Mouse (Mus musculus) thymus, postnatal 25 days (tissue): ENCODE measurements around the gene Lhfpl5.
A peak's percentile ranks its signal among the peaks of the same experiment; 100 is the strongest.
"Not testable (repeated sequence)": the region's sequence is repeated elsewhere in the genome, so short reads cannot be mapped to it uniquely, and the experiment has no call there.

Source experiments
- DNase-seq: peaks from one replicate; pipeline ENCODE4 v3.0.0; 2022

The Lhfpl5 gene

DNA sequence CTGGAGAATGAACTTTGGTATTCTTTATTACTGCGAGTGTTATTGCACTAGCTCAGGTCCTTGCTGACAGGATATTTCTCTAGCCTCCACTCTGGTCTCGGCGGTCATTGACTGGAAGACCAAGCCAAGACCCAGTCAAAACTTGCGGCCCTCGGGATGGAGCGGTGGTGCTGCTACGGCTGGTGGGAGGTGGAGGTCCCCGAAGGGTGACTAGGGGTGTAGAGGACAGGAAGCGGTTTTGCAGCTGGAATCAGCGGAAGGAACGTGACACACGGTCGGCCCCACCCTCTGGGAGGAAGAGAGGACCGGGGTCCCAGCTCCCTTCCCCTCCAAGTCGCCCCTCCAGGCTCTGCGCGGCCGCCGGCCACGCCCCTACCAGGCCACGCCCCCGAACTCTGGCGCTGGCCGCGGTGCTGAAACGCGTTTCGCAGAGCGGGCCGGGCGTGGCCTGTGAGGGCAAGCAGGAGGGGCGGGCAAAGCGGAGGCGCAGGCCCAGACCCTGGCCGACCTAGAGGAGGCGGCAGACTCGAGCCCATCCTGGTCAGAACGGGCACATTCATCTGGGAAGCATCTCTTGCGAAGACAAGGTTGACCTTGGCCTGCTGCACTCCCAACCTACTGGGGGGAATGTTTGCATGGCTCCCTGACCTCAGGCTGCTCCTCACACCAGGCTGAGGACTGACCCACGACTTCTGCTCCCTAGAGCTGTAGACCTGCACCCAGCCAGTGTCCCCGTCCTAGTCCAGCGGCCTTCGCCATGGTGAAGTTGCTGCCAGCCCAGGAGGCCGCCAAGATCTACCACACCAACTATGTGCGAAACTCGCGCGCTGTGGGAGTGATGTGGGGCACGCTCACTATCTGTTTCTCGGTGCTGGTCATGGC is at the start of gene Lhfpl5:
TSS of gene Lhfpl5 (plus strand) at position 398 of the 882 bp plus-strand sequence.
- DNase-seq: peak; percentile 67

DNA sequence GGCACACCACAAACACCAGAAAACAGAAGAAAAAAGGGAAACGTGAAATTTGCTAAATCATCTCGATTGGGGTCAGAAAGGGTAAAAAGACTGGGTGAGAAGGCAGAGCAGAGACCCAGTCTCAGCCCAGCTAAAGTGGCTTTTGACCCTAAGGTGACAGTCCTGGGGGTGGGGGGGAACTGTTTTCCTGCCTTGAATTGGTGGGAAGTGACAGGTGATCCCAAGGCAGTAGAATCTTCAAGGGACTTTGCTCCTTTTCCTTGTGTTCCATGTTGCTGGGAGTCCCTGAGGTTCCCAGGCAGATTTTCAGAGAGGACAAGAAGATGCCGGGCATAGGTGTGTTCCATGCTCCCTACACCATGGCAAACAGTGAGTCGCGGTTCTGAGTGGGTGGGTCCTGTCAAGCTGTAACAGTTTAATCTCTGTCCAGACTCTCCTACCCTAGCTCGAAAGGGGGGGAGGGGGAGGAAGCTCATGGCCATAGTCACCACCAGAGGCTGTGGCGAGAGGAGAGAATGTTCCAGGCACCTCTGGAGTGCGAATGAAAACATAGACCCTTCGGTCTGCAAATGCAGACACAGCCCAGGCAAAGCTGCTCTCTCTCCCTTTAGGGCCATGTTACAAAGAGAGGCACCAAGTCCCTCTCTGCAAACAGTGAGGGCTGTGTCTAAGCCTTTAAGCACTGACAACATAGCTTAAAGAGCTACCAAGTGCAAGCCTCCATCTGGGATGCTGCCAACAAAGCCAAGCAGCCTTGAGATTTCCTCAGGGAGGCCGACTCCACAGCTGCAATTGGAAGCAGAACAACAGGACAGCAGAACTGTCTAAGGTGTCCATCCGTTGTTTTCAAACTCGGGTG is 48.0 kb upstream of the Lhfpl5 start:
- no peak for DNase-seq

DNA sequence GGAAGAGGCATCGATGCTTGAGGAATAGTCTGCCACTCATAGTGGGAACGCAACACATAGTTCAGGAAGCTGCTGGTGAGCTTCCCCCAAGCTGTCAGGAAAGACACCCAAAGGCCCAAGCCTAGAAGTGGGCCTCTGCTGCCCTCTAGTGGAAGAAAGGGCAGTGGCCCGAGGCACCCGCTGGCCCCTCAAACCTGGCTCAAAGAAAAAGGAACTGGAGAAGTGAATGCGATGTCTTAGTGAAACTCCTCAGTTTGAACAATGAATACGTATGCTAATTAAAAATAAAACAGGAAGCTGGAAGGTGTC is 47.4 kb upstream of the Lhfpl5 start:
- DNase-seq: peak; percentile 91

GRCm38 (mm10) chr17:28529116-28529515 is 46.3 kb upstream of the Lhfpl5 start:
- DNase-seq: no peak

GRCm38 (mm10) chr17:28530506-28530905 is 44.9 kb upstream of the Lhfpl5 start, which contains the start of gene Armc12:
TSS of gene Armc12 (plus strand) at chr17:28530806.
- DNase-seq: no peak

GRCm38 (mm10) chr17:28531946-28532345 is 43.5 kb upstream of the Lhfpl5 start:
- DNase-seq: no peak

- no peak for DNase-seq
Observed at GRCm38 (mm10) chr17:28532557-28532956, 42.9 kb upstream of the Lhfpl5 start.

GRCm38 (mm10) chr17:28533327-28533726 is 42.1 kb upstream of the Lhfpl5 start:
- no peak for DNase-seq

- no peak for DNase-seq
Observed at GRCm38 (mm10) chr17:28537881-28538280, 37.6 kb upstream of the Lhfpl5 start.

- DNase-seq: peak; percentile 21
Observed at GRCm38 (mm10) chr17:28546925-28547324, 28.5 kb upstream of the Lhfpl5 start.

DNA sequence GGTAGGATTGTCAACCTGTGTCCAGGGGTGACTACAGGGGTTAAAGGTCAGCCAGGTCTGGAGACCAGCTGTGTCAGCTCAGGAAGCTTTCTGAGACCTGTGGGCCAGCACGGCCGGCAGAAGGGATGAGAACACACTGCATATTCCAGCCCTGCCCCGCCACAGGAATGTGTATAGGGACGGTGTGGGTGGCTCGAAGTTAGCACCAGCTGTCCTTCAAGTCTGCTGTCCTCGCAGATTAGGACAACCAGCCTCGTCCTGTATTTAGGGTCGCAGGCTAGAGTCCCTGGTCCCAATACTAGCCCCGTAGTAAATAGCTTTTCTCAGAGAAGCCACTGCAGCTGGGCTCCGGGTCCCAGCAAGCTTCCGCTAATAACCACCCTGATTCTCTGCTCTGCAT is 26.9 kb upstream of the Lhfpl5 start:
- no peak for DNase-seq

- no peak for DNase-seq
Observed at GRCm38 (mm10) chr17:28549111-28549510, 26.3 kb upstream of the Lhfpl5 start, which contains the start of gene Clpsl2. TSS of gene Clpsl2 (plus strand) at chr17:28549411.

DNA sequence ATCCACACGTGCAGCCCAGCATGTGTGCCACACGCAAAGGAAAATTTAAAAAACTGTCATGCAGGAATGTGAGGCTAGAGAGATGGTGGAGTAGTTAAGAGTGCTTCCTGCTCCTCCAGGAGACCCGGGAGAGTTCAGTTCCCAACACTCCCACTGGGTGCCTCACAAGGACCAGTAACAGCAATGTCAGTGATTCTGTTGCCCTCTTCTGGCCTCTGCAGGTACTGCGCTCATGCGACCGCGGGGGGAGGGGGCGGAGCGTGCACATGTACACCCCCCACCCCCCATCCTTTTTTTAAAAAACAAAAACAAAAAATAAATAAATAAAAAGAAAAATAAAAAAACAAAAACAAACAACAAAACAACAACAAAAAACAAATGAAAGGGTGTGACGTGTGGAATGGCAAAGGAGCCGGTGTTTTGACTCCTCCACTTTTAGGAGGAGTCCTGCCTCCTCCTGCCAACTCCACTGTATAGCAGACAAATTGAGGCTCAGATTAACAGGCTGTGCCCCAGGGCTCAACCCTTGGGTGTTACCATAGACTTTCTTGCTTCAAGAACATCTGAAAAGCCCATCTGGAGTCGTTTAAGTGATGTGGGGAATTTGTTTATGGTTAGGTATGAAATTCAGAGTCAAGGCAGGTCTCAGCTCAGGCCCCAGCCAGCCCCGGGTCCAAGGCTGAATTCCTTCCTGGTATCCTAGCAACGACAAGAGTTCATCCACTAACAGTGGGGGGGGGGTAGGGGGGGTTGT is 22.2 kb upstream of the Lhfpl5 start:
- DNase-seq: peak; percentile 80

DNA sequence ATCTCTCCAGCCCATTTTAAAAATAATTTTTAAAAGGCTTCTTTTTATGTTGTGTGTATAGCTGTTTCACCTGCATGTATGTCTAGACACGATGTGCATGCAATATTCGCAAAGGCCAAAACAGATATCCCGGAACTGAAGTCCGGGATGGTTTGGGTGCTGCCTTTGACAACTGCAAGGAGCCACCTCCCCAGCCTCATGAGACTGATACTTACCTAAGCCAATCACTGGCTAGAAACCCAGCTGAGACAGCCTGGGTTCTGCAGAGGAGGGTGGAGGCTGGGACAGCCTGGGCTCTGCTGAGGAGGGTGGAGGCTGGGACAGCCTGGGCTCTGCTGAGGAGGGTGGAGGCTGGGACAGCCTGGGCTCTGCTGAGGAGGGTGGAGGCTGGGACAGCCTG is 21.4 kb upstream of the Lhfpl5 start:
- DNase-seq: not testable (repeated sequence)

DNA sequence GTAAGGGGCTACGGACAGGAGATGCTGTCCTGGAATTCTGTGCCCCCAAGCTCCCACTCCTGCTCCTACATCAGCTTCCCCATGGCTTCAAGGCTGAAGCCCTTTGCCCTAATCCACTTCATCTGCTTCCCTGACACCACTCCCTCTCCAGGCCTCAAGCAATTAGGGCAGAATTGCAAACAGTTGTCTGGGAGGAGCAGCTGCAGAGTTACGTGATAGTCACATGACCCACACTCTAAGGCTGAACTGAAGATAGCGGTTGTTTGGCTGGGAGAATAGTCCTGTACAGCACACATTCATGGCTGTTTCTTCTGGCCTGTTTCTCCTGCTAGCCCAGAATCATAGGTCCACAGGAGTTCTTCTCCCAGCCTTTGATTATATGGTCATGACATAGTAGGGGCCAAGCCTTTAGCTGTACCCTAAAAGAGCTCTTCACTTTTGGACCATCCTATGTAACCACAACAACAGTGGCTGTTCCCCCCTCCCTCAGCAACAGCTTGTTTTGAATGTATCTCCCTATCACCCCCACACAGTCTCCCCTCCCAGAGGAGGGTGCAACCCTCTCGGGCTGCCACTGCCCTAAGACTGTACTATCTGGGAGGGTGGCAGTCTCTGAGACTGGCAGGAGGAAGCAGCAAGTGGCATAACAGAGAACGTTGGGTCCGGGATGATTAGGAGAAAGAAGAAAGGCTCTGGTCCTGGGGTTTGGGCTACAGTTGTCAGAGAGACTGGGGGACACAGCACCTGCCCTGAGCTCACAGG is 18.6 kb upstream of the Lhfpl5 start:
- no peak for DNase-seq

GRCm38 (mm10) chr17:28557772-28558171 is 17.7 kb upstream of the Lhfpl5 start:
- no peak for DNase-seq

DNA sequence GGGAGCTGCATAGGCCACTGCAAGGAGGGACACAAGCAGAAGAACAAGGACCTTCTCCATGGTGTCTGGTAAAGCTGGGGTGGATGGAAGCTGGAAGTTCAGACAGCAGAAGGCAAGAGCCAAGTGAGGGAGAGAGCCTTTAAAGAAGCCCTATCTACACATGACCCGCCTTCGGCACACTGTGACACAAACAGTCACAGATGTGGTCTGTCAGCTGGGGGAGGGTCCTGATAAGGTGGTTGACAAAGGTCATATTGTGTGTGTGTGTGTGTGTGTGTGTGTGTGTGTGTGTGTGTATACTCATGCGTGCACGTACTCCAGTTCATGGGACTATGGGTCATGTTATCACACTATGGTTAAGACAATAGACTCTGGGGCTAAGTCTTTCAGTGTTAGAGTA is 14.8 kb upstream of the Lhfpl5 start, which contains the start of gene Clps:
TSS of gene Clps (minus strand) at position 169 of the 400 bp plus-strand sequence.
- no peak for DNase-seq

DNA sequence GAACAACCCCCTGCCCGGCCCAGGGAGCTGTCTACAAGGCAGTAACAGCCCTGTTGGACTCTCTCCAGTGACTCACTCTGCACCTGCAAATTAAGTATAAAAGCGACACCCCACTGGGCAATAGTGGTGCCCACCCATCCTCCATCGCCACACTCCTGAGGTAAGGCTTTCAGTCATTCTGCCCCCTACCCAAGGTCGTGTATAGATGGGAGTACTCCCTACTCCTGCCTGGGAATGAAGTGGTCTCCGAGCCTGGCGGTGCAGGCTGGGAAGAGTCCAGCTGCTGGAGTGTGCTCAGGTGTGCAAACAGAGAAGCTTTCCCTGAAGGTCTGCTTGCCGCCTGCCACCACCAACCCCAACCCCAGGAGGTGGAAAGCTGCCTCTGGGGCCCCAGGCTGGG is 13.8 kb upstream of the Lhfpl5 start:
- DNase-seq: no peak

DNA sequence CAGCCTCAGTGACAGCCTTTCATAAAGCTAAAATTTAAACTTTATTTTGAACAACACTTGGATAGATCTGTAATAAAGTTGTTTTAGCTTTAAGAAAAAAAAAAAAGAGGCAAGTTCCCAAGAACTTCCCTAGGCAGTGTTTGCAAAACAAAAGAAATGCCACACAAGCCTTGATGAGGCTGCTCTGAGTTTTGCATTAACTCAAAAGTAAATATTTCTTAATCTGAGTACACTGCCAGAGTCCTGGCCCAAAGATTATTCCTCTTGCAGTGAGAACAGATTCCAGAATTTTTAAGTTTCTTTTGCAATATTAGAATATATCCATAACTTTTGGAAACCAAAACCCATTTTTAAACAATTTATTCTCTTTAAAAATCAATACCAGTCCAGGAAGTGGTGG is 10.3 kb upstream of the Lhfpl5 start:
- DNase-seq: no peak

DNA sequence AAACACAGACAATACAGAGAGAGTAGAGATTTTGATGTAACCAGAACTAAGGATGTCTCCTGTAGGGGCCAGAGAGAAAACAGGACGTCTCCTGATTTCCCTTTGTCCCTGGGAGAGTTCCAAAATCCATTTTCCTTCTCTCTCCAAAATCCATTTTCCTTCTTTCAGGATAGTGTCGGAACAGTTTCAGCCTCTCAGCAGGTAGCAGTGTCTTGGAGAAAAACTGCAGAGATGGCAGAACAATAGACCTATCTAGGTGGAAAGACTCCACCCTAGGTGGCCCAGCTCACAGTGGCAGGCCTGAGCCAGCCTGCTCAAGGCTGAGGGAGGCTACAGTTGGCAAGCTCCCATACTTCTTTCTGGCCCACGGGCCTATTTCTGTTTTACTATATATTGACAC is 7.9 kb upstream of the Lhfpl5 start:
- no peak for DNase-seq

DNA sequence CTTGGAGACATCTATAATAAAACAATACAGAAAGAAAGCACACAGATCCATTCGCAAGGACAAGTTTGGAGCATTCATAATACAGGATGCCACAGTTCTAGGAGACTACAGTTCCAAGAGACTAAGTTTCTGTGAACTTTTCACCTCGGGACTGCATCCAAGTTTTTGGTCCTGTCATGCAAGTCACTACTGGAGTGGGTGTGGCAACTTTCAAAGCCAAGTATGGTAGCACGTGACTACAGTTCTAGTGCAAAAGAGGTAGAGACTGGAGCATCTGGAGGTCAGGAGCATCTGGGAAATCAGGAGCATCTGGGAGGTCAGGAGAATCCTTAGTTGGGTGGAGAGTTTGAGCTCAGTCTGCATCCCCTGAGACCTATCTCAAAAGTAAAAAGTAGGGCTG is 3.6 kb upstream of the Lhfpl5 start:
- no peak for DNase-seq

DNA sequence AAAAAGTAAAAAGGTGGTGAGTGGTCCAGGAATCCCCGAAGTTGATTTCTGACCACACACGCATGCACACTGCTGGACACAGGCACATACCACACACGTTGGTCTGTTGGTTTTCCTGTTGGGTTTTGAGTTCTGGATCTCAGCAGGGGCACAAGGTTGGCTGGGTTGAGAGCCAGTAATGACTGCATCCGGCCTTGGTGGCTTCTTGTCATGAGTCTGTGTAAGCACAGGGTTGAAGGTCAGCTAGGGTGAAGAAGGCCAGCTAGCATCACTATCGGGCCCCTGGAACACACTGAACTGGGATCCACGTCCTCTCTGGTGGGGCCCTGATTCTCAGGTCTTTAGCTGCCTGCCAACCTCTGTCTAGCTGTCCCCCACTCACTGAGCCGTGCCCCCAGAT is 2.9 kb upstream of the Lhfpl5 start:
- no peak for DNase-seq
